Mouse (Mus musculus) spleen, adult 2 months (tissue): ENCODE measurements at regions not wholly inside any gene's neighbourhood (a gene's known extent, or its start where the extent isn't known, plus 50 kb on each side); places are given as distances from the start of the nearest gene placed in this dataset.

Source experiments
- DNase-seq, 2 experiments: peaks; one replicate each; pipeline versions ENCODE4 v3.0.0 to v3.0.0-alpha.2; 2012 to 2021; ENCODE audit warnings: low spot score in 2 of 2, low read depth in 1 of 2
- H3K27ac ChIP-seq: fragments of 200-500 bp; 2 replicates; pipeline ENCODE4 v1.5.1; 2012; ENCODE audit warnings: low read length, inconsistent platforms; ENCODE audit not compliant: insufficient read depth
- H3K27me3 ChIP-seq: fragments of 200-500 bp; 2 replicates; pipeline ENCODE4 v1.6.1; 2012; ENCODE audit warnings: mild to moderate bottlenecking, moderate library complexity, low read length, inconsistent platforms; ENCODE audit not compliant: control insufficient read depth, insufficient read depth
- H3K36me3 ChIP-seq: fragments of 200-500 bp; 2 replicates; pipeline ENCODE4 v1.6.1; 2012; ENCODE audit warnings: mild to moderate bottlenecking, low read length, inconsistent platforms; ENCODE audit not compliant: control insufficient read depth, insufficient read depth
- H3K4me1 ChIP-seq: fragments of 200-500 bp; 2 replicates; pipeline ENCODE4 v1.6.1; 2011; ENCODE audit warnings: inconsistent platforms; ENCODE audit not compliant: control insufficient read depth, insufficient read depth, insufficient read length
- H3K4me3 ChIP-seq: fragments of 200-500 bp; 2 replicates; pipeline ENCODE4 v1.5.1; 2011; ENCODE audit warnings: mild to moderate bottlenecking, inconsistent platforms; ENCODE audit not compliant: insufficient read depth, insufficient read length; ENCODE audit errors: extremely low read depth
- CTCF ChIP-seq: fragments of 200-500 bp; IDR thresholded peaks from 2 replicates; pipeline ENCODE4 v1.5.1; 2011; ENCODE audit warnings: mild to moderate bottlenecking, inconsistent platforms; ENCODE audit not compliant: insufficient read depth, insufficient read length, insufficient replicate concordance; ENCODE audit errors: extremely low read depth
- POLR2A ChIP-seq: fragments of 200-500 bp; IDR thresholded peaks from 2 replicates; pipeline ENCODE4 v1.6.1; 2011; ENCODE audit warnings: low read depth, low read length, inconsistent platforms
- whole genome bisulfite sequencing: fragments of 180-500 bp; shearing (Covaris S2); methylation state at CpG from one replicate; pipeline ENCODE4 v1.1.7; 2018; 5-methylcytosine and 5-hydroxymethylcytosine counted together

DNA sequence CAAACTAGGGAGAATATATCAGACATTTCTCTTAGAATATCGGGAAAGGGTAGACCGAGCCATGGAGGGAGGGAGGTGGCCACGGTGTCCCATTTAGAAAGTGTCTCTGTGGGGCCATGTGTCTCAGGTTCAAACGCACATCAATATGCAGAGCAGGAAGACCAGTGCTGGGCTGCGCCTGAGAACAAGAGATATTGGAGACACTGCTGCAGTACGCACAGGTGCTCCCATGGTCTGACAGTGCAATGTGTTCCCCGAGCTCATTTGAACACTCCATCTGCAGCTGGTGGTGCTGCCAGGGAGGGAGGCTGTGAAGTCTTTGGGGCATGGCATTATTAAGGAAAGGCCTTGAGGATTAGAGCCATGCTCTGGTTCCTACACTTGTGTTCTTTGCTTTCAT lies 60.6 kb upstream of the Irf2bp2 start:
- H3K27ac ChIP-seq: no peak overlapping the region
- no peaks in the 10 kb centered on the region for H3K36me3 ChIP-seq
- DNase-seq: no peak
- H3K27me3 ChIP-seq: no peaks in the 10 kb centered on the region
- TF ChIP-seq POLR2A: no peak
- no peak for TF ChIP-seq CTCF
- H3K4me3 ChIP-seq: no peak overlapping the region
- WGBS: 81% methylated on average over 7 of the region's 7 CpGs
- H3K4me1 ChIP-seq: peaks cover 7% of the 10 kb centered on the region; the same call in 1 of the 2 replicates

GRCm38 (mm10) chr8:126652151-126652550 lies 58.4 kb upstream of the Irf2bp2 start:
- H3K4me1 ChIP-seq: peaks cover 7% of the 10 kb centered on the region; the same call in 1 of the 2 replicates
- no peak overlapping the region for H3K4me3 ChIP-seq
- 26% methylated on average over 5 of the region's 5 CpGs for WGBS
- DNase-seq: peak in 1 of 2 experiments; percentile 70
- H3K36me3 ChIP-seq: no peaks in the 10 kb centered on the region
- no peaks in the 10 kb centered on the region for H3K27me3 ChIP-seq
- no peak overlapping the region for H3K27ac ChIP-seq
- TF ChIP-seq CTCF (no peak), POLR2A (no peak)

DNA sequence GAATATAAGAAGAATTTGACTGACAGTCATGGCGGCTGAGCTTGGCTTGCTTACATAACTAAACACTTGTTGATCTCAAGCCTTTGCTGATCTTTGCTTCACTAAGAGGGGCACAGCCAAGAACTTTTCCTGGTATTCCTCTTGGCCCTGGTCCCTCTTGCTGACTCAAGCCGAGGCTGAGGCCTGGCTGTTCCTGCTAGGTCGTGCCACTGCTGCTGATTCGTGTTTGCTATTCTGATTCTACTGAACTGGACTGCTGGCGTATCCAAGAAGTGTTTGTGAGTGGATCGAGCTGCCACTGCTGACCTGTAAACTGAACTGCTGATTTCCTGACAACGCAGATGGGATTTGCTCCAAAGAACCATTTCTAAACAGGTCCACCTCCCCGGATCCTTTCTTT lies 57.2 kb upstream of the Irf2bp2 start:
- 85% methylated on average over 8 of the region's 8 CpGs for WGBS
- Histone ChIP-seq H3K27me3 (no peaks in the 10 kb centered on the region), H3K27ac (no peak overlapping the region), H3K4me1 (peaks cover 7% of the 10 kb centered on the region; the same call in 1 of the 2 replicates), H3K36me3 (no peaks in the 10 kb centered on the region), H3K4me3 (no peak overlapping the region)
- TF ChIP-seq CTCF (no peak), POLR2A (no peak)
- no peak for DNase-seq

DNA sequence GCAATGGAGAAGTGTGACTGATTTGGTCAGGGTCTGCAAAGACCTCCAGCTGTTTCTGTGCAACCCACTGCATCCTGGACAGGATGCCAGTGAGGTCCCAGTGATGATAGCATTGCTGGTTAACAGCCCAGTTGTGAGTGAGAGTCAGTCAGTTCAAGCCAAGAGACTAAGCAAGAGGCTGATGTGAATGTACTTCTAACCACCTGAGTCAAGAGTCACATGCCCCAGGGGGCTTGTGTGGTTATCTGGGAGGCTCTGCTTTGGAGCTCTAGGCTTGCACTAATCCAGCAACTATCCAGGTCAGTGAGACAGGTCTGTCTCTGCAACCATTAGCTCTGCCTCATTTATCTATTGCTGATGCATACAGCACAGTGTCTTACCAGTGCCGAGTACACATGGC lies 55.5 kb upstream of the Irf2bp2 start:
- TF ChIP-seq POLR2A: no peak
- no peak for TF ChIP-seq CTCF
- Histone ChIP-seq H3K36me3 (no peaks in the 10 kb centered on the region), H3K27me3 (no peaks in the 10 kb centered on the region), H3K4me1 (peaks cover 7% of the 10 kb centered on the region; the same call in 1 of the 2 replicates), H3K4me3 (no peak overlapping the region), H3K27ac (no peak overlapping the region)
- no peak for DNase-seq
- 97% methylated on average over 1 of the region's 1 CpGs for WGBS

DNA sequence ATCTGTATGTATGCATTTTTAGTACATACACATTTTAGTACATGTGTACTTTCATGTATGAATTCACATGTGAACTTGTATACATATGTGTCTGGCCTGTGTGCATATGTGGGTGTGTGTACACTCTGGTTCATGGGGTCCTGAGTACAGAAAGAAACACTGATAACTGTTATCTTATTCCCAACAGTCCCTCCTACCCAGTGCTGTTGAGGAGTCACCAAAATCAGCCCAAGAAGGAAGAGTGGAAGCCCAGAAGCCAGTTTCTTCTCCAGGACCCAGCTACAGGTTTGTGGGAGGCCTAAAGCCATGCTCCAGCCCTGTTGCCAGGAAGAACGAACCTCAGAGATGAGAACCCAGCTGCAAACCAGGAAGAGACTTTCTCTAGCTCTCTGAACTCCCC lies 53.6 kb upstream of the Irf2bp2 start:
- Histone ChIP-seq H3K27ac (no peak overlapping the region), H3K36me3 (no peaks in the 10 kb centered on the region), H3K4me1 (peaks cover 5% of the 10 kb centered on the region; the same call in 1 of the 2 replicates), H3K27me3 (no peaks in the 10 kb centered on the region), H3K4me3 (no peak overlapping the region)
- no peak for DNase-seq
- WGBS: 55% methylated on average over 1 of the region's 1 CpGs
- TF ChIP-seq POLR2A: no peak
- TF ChIP-seq CTCF: no peak

DNA sequence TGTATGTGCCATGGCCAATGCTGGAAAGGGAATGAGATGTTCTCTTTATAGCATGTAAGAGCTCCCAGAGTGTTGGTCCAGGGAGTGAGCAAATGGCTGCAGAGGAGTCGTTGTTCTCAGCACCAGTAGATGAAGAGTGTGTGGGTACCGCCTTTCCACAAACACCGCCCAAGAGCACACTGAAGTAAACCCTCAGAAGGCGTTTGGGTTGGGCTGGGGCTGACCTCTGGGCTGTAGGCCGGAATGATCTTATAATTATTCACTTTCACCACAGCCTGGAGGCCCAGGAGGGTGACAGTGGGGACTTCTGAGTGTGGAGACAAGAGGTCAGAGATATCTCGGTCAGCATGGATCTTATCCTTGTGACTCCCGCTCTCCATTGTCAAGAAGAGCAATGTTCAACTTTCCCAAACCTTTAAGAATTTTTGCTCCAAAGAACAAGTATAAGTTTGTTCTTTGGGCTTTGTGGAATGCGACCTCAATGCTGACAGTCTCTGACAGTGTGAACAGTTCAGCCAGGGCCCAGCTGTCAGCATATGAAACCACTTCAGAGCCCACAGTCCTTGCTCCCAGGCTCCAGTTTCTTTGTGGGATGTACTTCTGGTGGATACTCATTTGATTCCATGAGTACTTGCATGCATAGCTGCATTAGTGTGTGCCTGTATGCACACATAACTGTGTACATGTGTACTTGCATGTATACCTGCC lies 53.0 kb upstream of the Irf2bp2 start:
- Histone ChIP-seq H3K4me1 (peaks cover 2% of the 10 kb centered on the region; the same call in 1 of the 2 replicates), H3K4me3 (no peak overlapping the region), H3K27me3 (no peaks in the 10 kb centered on the region), H3K36me3 (no peaks in the 10 kb centered on the region), H3K27ac (no peak overlapping the region)
- DNase-seq: no peak
- TF ChIP-seq CTCF: no peak
- TF ChIP-seq POLR2A: no peak
- WGBS: 89% methylated on average over 8 of the region's 8 CpGs

GRCm38 (mm10) chr8:126644179-126644578 lies 50.4 kb upstream of the Irf2bp2 start:
- 87% methylated on average over 5 of the region's 5 CpGs for WGBS
- TF ChIP-seq POLR2A (no peak), CTCF (no peak)
- no peak for DNase-seq

More at GRCm38 (mm10) chr8:126644179-126644578, 50.4 kb upstream of the Irf2bp2 start:
- Histone ChIP-seq H3K27me3 (no peaks in the 10 kb centered on the region), H3K4me1 (no peaks in the 10 kb centered on the region), H3K4me3 (no peak overlapping the region), H3K27ac (no peak overlapping the region), H3K36me3 (no peaks in the 10 kb centered on the region)
